Mouse (Mus musculus) liver, embryonic 11.5 days (tissue): ENCODE results near the gene Dcaf8. TPM values are rescaled to one million over a fixed set of nuclear protein-coding genes. Genes with fewer than 3 reads are reported as not detected.

ENCODE experiments used
- ATAC-seq: fragments of 200-750 bp; cut with Nextera tagmentation; replicated peaks from 2 replicates; pipeline ENCODE4 v1.8.0; 2017; ENCODE audit warnings: moderate number of reproducible peaks, mild to moderate bottlenecking, moderate TSS enrichment, moderate library complexity; ENCODE audit not compliant: low FRiP score
- DNase-seq: peaks from one replicate; pipeline ENCODE4 v3.0.0-alpha.2; 2017; ENCODE audit warnings: low spot score
- H3K27ac ChIP-seq: fragments of 300-500 bp; sonication (generic); 2 replicates; pipeline ENCODE4 v1.5.1; 2014; ENCODE audit warnings: mild to moderate bottlenecking, low read depth, low read length, control low read depth
- H3K27me3 ChIP-seq: fragments of 300-500 bp; sonication (generic); replicated peaks from 2 replicates; pipeline ENCODE4 v1.6.1; 2014; ENCODE audit warnings: low read length, mixed read lengths; ENCODE audit not compliant: control insufficient read depth, insufficient read depth
- H3K36me3 ChIP-seq: fragments of 300-500 bp; sonication (generic); 2 replicates; pipeline ENCODE4 v1.6.1; 2014; ENCODE audit warnings: mild to moderate bottlenecking, low read length, moderate library complexity, mixed read lengths; ENCODE audit not compliant: control insufficient read depth, insufficient read depth
- H3K4me1 ChIP-seq: fragments of 300-500 bp; sonication (generic); replicated peaks from 2 replicates; pipeline ENCODE4 v1.6.1; 2014; ENCODE audit warnings: low read length, mixed read lengths; ENCODE audit not compliant: control insufficient read depth, insufficient read depth
- H3K4me2 ChIP-seq: fragments of 300-500 bp; sonication (generic); 2 replicates; pipeline ENCODE4 v1.6.1; 2014; ENCODE audit warnings: mild to moderate bottlenecking, control low read depth, moderate library complexity
- H3K4me3 ChIP-seq: fragments of 300-500 bp; sonication (generic); 2 replicates; pipeline ENCODE4 v1.5.1; 2014; ENCODE audit warnings: low read depth, low read length, control low read depth
- H3K9ac ChIP-seq: fragments of 300-500 bp; sonication (generic); 2 replicates; pipeline ENCODE4 v1.6.1; 2014; ENCODE audit warnings: low read depth, low read length, control low read depth
- H3K9me3 ChIP-seq: fragments of 300-500 bp; sonication (generic); 2 replicates; pipeline ENCODE4 v1.6.1; 2016; ENCODE audit warnings: low read length, inconsistent platforms, mixed read lengths; ENCODE audit not compliant: control insufficient read depth
- WGBS: fragments of 180-500 bp; shearing (Covaris S2); extraction: QIAGEN DNeasy Blood & Tissue Kit; methylation state at CpG from one replicate; pipeline ENCODE4 v1.1.7; 2014; 5-methylcytosine and 5-hydroxymethylcytosine counted together
- polyA plus RNA-seq: library from polyadenylated mRNA; unstranded; fragments of >200 nt; fragmentation: Nextera tagmentation; extraction: Ambion mirVana; gene quantifications from 2 replicates; pipeline ENCODE4 v1.2.1, GENCODE M21; 2014

Dcaf8 gene
- polyA plus RNA-seq, 1 experiment from 2014 or later, result 89.2 TPM

GRCm38 (mm10) chr1:172155518-172155917, 7.6 kb downstream of the Dcaf8 start:
- peaks cover 6% of the 10 kb centered on the region for H3K4me1 ChIP-seq
- no peak for ATAC-seq
- no peaks in the 10 kb centered on the region for H3K27me3 ChIP-seq
- H3K4me3 ChIP-seq, result no peak overlapping the region
- no peak overlapping the region for H3K27ac ChIP-seq
- 88% methylated on average over 3 of the region's 3 CpGs for WGBS
- no peak overlapping the region for H3K4me2 ChIP-seq
- DNase-seq, result no peak
- no peaks in the 10 kb centered on the region for H3K9me3 ChIP-seq
- no peak overlapping the region for H3K9ac ChIP-seq
- peaks cover 31% of the 10 kb centered on the region for H3K36me3 ChIP-seq

GRCm38 (mm10) chr1:172159970-172160369, 12.1 kb downstream of the Dcaf8 start:
- DNase-seq (no peak), ATAC-seq (no peak)
- Histone ChIP-seq H3K4me1 (peaks cover 9% of the 10 kb centered on the region), H3K4me2 (no peak overlapping the region), H3K27me3 (no peaks in the 10 kb centered on the region), H3K36me3 (peaks cover 8% of the 10 kb centered on the region), H3K9me3 (no peaks in the 10 kb centered on the region), H3K27ac (no peak overlapping the region), H3K4me3 (no peak overlapping the region), H3K9ac (no peak overlapping the region)
- WGBS, result 68% methylated on average over 4 of the region's 4 CpGs

- ATAC-seq, result no peak
- H3K4me1 ChIP-seq, result peaks cover 9% of the 10 kb centered on the region
- no peak for DNase-seq
- H3K27ac ChIP-seq, result no peak overlapping the region
- H3K4me3 ChIP-seq, result no peak overlapping the region
- H3K9ac ChIP-seq, result no peak overlapping the region
- peaks cover 7% of the 10 kb centered on the region for H3K36me3 ChIP-seq
- no peaks in the 10 kb centered on the region for H3K9me3 ChIP-seq
- no peak overlapping the region for H3K4me2 ChIP-seq
- H3K27me3 ChIP-seq, result no peaks in the 10 kb centered on the region
Observed at GRCm38 (mm10) chr1:172160508-172160907, 12.6 kb downstream of the Dcaf8 start.

- peaks cover 11% of the 10 kb centered on the region; the same call in 1 of the 2 replicates for H3K36me3 ChIP-seq
- H3K4me3 ChIP-seq, result no peak overlapping the region
- no peak for ATAC-seq
- DNase-seq, result no peak
- H3K27ac ChIP-seq, result no peak overlapping the region
- H3K4me1 ChIP-seq, result peaks cover 9% of the 10 kb centered on the region
- H3K9ac ChIP-seq, result no peak overlapping the region
- no peaks in the 10 kb centered on the region for H3K27me3 ChIP-seq
- H3K9me3 ChIP-seq, result no peaks in the 10 kb centered on the region
- 88% methylated on average over 1 of the region's 1 CpGs for WGBS
- no peak overlapping the region for H3K4me2 ChIP-seq
Observed at GRCm38 (mm10) chr1:172162009-172162408, 14.1 kb downstream of the Dcaf8 start.

- H3K36me3 ChIP-seq, result peaks cover 19% of the 10 kb centered on the region; the same call in 1 of the 2 replicates
- H3K27me3 ChIP-seq, result no peaks in the 10 kb centered on the region
- H3K4me1 ChIP-seq, result peaks cover 9% of the 10 kb centered on the region
- H3K9me3 ChIP-seq, result no peaks in the 10 kb centered on the region
- ATAC-seq (no peak), DNase-seq (no peak)
- H3K4me3 ChIP-seq, result no peak overlapping the region
- no peak overlapping the region for H3K9ac ChIP-seq
- WGBS, result 88% methylated on average over 6 of the region's 6 CpGs
- H3K27ac ChIP-seq, result no peak overlapping the region
- H3K4me2 ChIP-seq, result no peak overlapping the region
Observed at GRCm38 (mm10) chr1:172162959-172163358, 15.1 kb downstream of the Dcaf8 start.

GRCm38 (mm10) chr1:172167911-172168310, 20.0 kb downstream of the Dcaf8 start:
- Histone ChIP-seq H3K36me3 (peaks cover 41% of the 10 kb centered on the region), H3K4me1 (no peaks in the 10 kb centered on the region), H3K27me3 (no peaks in the 10 kb centered on the region), H3K4me2 (no peak overlapping the region), H3K27ac (no peak overlapping the region), H3K9ac (no peak overlapping the region), H3K4me3 (no peak overlapping the region), H3K9me3 (no peaks in the 10 kb centered on the region)
- WGBS, result 92% methylated on average over 5 of the region's 5 CpGs
- no peak for ATAC-seq
- DNase-seq, result no peak

- H3K9me3 ChIP-seq, result no peaks in the 10 kb centered on the region
- no peak overlapping the region for H3K4me2 ChIP-seq
- H3K27me3 ChIP-seq, result no peaks in the 10 kb centered on the region
- no peak overlapping the region for H3K27ac ChIP-seq
- no peak for ATAC-seq
- WGBS, result 93% methylated on average over 5 of the region's 5 CpGs
- H3K9ac ChIP-seq, result no peak overlapping the region
- no peak for DNase-seq
- no peaks in the 10 kb centered on the region for H3K4me1 ChIP-seq
- H3K4me3 ChIP-seq, result no peak overlapping the region
- H3K36me3 ChIP-seq, result peaks cover 56% of the 10 kb centered on the region
Observed at GRCm38 (mm10) chr1:172169809-172170208, 21.9 kb downstream of the Dcaf8 start.

- H3K9ac ChIP-seq, result no peak overlapping the region
- peaks cover 55% of the 10 kb centered on the region for H3K36me3 ChIP-seq
- no peaks in the 10 kb centered on the region for H3K4me1 ChIP-seq
- H3K4me3 ChIP-seq, result no peak overlapping the region
- DNase-seq (no peak), ATAC-seq (no peak)
- H3K27ac ChIP-seq, result no peak overlapping the region
- no peak overlapping the region for H3K4me2 ChIP-seq
- H3K27me3 ChIP-seq, result no peaks in the 10 kb centered on the region
- WGBS, result 93% methylated on average over 21 of the region's 21 CpGs
- H3K9me3 ChIP-seq, result no peaks in the 10 kb centered on the region
Observed at GRCm38 (mm10) chr1:172172381-172172780, 24.5 kb downstream of the Dcaf8 start.

- H3K36me3 ChIP-seq, result peaks cover 54% of the 10 kb centered on the region
- WGBS, result 88% methylated on average over 5 of the region's 5 CpGs
- ATAC-seq, result no peak
- H3K27ac ChIP-seq, result no peak overlapping the region
- DNase-seq, result no peak
- H3K9ac ChIP-seq, result no peak overlapping the region
- no peaks in the 10 kb centered on the region for H3K9me3 ChIP-seq
- H3K4me2 ChIP-seq, result no peak overlapping the region
- H3K27me3 ChIP-seq, result no peaks in the 10 kb centered on the region
- H3K4me1 ChIP-seq, result no peaks in the 10 kb centered on the region
- H3K4me3 ChIP-seq, result no peak overlapping the region
Observed at GRCm38 (mm10) chr1:172173181-172173580, 25.3 kb downstream of the Dcaf8 start.
